ENCODE assay signal across 8 mouse cellular contexts in genomic region chr9:50752054-50752602, GRCm38 (mm10). TPM values are rescaled to one million over a fixed set of nuclear protein-coding genes. Genes with fewer than 3 reads are reported as not detected.
A peak's percentile ranks its signal among the peaks of the same experiment; 100 is the strongest.
DNase-seq lines count a peak whose midpoint lies in the region; ATAC-seq lines count a peak whose summit lies in the region.
"Had no signal": no experiment of that assay in that cellular context is flagged by ENCODE, and none has a peak within 500 bp of the region (broad histone marks: within the 10 kb centered on the region; RNA-seq: fewer than 3 reads in every experiment).

Gene Hspb2 (minus strand): TSS chr9:50752354.

- 56% methylated on average over 14 of the region's 14 CpGs for WGBS in stomach, embryonic 14.5 days
- WGBS in forebrain, embryonic 14.5 days = 60% methylated on average over 14 of the region's 14 CpGs

- no peaks in the 10 kb centered on the region for H3K9me3 ChIP-seq in stomach, embryonic 14.5 days (ENCODE audit: control insufficient read depth, low read depth, low read length)
- no peaks in the 10 kb centered on the region for H3K9me3 ChIP-seq in forebrain, embryonic 14.5 days (replicated peaks; ENCODE audit: control insufficient read depth, low read length)
- H3K9me3 ChIP-seq: megakaryocyte, embryonic 14.5 days had no signal

- DNase-seq in right cerebral cortex, postnatal 14 days = peak; percentile 33
- DNase-seq in right cerebral cortex, postnatal 36 days (ENCODE audit: low spot score in 2 of 2) = no peak
- peak; percentile 64 for DNase-seq in gastrocnemius, postnatal 14 days
- DNase-seq in kidney, postnatal 10 days = peak; percentile 61
- no peak for DNase-seq in layer of hippocampus, adult 18-20 months (ENCODE audit: low spot score in 2 of 2)
- DNase-seq in forebrain, embryonic 14.5 days (ENCODE audit: low spot score) = no peak

- intact Hi-C loops in gastrocnemius, postnatal 14 days (cut with DNase I; ENCODE audit: low total_unique reads) = no loop called here

- ATAC-seq in stomach, embryonic 14.5 days (ENCODE audit: insufficient number of reproducible peaks, insufficient read depth, low FRiP score, low read depth) = peak; percentile 42; the same call in 1 of the 2 replicates
- no peak for ATAC-seq in forebrain, embryonic 14.5 days

- H3K36me3 ChIP-seq in stomach, embryonic 14.5 days (ENCODE audit: control insufficient read depth, insufficient read depth, low read length) = no peaks in the 10 kb centered on the region
- H3K36me3 ChIP-seq in forebrain, embryonic 14.5 days (ENCODE audit: control insufficient read depth, insufficient read depth, low read length) = no peaks in the 10 kb centered on the region

- H3K27me3 ChIP-seq in stomach, embryonic 14.5 days (ENCODE audit: control insufficient read depth, insufficient read depth, low read length) = no peaks in the 10 kb centered on the region
- H3K27me3 ChIP-seq in forebrain, embryonic 14.5 days (replicated peaks; ENCODE audit: control insufficient read depth, insufficient read depth, low read length) = no peaks in the 10 kb centered on the region

- no peak within 1 kb of the TSS for H3K9ac ChIP-seq in stomach, embryonic 14.5 days (replicated peaks; ENCODE audit: low read depth, low read length)
- H3K9ac ChIP-seq in forebrain, embryonic 14.5 days (ENCODE audit: low read length) = no peak within 1 kb of the TSS

- 0 out of 2 replicates have a peak within 1 kb of the TSS, but pooled peaks have one; percentile 16 for H3K4me2 ChIP-seq in stomach, embryonic 14.5 days (replicated peaks; ENCODE audit: low read depth, low read length)
- no peak within 1 kb of the TSS for H3K4me2 ChIP-seq in forebrain, embryonic 14.5 days (ENCODE audit: low read length)

- H3K27ac ChIP-seq in stomach, embryonic 14.5 days (ENCODE audit: low read length) = peak within 1 kb of the TSS; percentile 52; the same call in 1 of the 2 replicates
- H3K27ac ChIP-seq in forebrain, embryonic 14.5 days (ENCODE audit: low read depth, low read length) = no peak within 1 kb of the TSS

- peaks cover 7% of the 10 kb centered on the region; the same call in 1 of the 2 replicates for H3K4me1 ChIP-seq in stomach, embryonic 14.5 days (ENCODE audit: control insufficient read depth, insufficient read depth, low read length)
- H3K4me1 ChIP-seq in forebrain, embryonic 14.5 days (ENCODE audit: control insufficient read depth, insufficient read depth, low read length) = no peaks in the 10 kb centered on the region; the same call in 1 of the 2 replicates

- no peak within 1 kb of the TSS; the same call in 1 of the 2 replicates for H3K4me3 ChIP-seq in stomach, embryonic 14.5 days (ENCODE audit: low read depth, low read length)
- no peak within 1 kb of the TSS for H3K4me3 ChIP-seq in forebrain, embryonic 14.5 days (ENCODE audit: low read depth, low read length)
- H3K4me3 ChIP-seq: megakaryocyte, embryonic 14.5 days had no signal

RNA-seq across cellular contexts. Expression of gene Hspb2, which starts in this region (rescaled TPM):
- total RNA-seq in gastrocnemius, postnatal 14 days (2021) = 100 to 1,000 TPM; 130 to 134 TPM
- 1.5 and 3.2 TPM in 2 replicates for polyA plus RNA-seq in stomach, embryonic 14.5 days (2014; fragmentation: Nextera tagmentation; extraction: Ambion mirVana)
- 1 to 10 TPM in 1 of 2 experiments, under 1 TPM in 1; 0.67 to 1.9 TPM for total RNA-seq in layer of hippocampus, adult 18-20 months (2021)
- polyA plus RNA-seq in forebrain, embryonic 14.5 days (2014; fragmentation: Nextera tagmentation; extraction: Ambion mirVana) = 0.70 TPM in 1 of 2 replicates, not detected in the other

Comparison
In these comparisons a context has a peak if more than half of its experiments do, and no peak if none do; other contexts are left out.
1. RNA of gene Hspb2 (total RNA-seq): 130 to 134 TPM in gastrocnemius, postnatal 14 days; 0.67 to 1.9 TPM in layer of hippocampus, adult 18-20 months; every median in the first group is over 10 times any median in the second.
2. DNase-seq: peak in right cerebral cortex, postnatal 14 days (single experiment), gastrocnemius, postnatal 14 days (single experiment) and kidney, postnatal 10 days (single experiment); none in right cerebral cortex, postnatal 36 days (0 of 2), layer of hippocampus, adult 18-20 months (0 of 2) and forebrain, embryonic 14.5 days (single experiment).